Mouse (Mus musculus) mesoderm, embryonic 11.5 days (tissue): Measurements from ENCODE around the gene Pitpnb.

Experiments used
- DNase-seq: peaks from one replicate; pipeline ENCODE4 v3.0.0-alpha.2; 2012; ENCODE audit warnings: low read depth, low spot score

Pitpnb gene

DNA sequence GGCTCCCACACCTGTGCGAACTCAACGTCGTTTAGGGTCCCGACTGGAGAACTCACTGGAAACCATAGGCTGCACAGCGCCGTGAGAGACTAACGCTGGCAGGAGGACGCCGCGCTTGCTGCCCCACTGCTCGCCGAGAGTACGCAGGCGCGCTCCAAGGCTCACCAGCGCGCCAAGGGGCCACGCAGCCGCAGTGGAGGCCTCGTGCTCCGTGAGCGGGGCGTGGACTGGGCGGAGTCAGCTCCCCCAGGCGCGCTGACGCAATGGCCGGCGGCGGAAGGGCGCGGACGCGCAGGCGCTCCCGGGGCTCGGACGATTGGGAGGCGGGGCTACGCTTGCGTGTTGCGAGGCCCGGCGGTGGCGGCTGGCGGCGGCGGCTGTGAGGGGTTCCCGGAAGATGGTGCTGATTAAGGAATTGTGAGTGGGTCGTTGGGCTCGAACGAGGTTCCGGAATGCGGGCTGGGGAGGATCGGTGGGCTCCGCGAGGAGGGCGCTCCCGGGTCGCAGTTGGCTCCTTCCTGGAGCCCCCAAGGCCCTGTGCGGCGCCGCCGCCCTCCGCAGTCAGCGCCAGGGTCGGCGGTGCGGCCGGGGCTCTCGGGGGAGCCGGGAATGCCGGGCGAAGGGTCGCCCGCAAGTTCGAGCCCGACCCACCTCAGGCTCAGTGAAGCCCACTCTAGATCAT lies at the start of gene Pitpnb:
Gene Pitpnb (plus strand): TSS at position 347 of the 682 bp plus-strand sequence.
- DNase-seq: peak; percentile 98

DNA sequence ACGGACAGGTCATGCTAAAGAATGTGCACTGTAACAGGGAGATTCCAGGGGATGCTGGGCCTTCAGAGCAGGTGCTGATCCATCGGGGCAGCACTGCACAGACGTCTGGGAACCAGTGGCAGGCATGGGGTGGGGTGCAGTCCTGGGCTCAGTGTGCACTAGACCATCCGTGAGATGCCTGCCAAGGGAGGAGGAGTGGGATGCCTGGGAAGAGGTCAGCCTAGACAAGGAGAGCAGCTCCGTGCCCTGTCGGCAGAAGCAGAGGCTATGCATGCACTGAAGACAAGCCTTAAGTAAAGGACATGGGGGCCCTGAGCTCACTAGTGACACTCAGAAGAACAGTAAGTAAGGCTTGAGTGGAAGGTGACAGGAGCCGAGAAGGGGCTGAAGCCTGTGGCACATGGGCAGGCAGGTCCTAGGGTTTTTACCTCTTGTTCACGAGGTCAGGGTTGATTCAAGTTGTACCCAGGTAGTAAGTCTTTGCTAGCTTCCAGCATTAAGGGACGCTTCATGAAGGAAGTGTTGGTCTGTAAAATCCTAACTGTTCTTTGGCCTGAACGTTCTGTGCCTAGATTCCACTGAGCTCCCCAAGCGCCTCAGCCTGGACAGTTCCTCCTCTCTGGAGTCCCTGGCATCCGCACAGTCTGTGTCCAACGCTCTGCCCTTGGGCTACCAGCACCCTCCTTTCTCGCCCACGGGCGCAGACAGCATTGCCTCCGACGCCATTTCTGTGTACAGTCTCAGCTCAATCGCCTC lies 46.0 kb upstream of the Pitpnb start:
- no peak for DNase-seq

GRCm38 (mm10) chr5:111287571-111287970 lies 43.0 kb upstream of the Pitpnb start:
- DNase-seq: no peak

GRCm38 (mm10) chr5:111288486-111288885 lies 42.1 kb upstream of the Pitpnb start:
- DNase-seq: no peak

DNA sequence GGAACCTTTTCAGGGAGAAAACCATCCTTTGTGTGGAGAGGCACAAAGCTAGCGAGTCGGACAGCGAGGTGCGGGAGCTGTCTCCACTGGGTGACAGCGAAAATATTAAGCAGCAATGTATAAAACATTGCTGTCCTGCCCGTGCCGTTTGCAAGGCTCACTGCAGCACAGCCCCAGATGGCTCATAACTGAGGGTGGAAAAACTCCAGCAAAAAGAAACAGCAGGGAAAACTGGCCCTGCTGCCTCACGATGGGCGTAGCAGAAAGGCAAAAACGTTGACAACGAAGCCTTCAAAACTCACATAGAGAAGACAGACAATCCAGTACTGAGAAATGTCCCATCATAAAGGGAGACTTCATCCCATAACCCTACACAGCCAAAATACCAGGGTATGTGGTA lies 40.5 kb upstream of the Pitpnb start:
- no peak for DNase-seq

DNA sequence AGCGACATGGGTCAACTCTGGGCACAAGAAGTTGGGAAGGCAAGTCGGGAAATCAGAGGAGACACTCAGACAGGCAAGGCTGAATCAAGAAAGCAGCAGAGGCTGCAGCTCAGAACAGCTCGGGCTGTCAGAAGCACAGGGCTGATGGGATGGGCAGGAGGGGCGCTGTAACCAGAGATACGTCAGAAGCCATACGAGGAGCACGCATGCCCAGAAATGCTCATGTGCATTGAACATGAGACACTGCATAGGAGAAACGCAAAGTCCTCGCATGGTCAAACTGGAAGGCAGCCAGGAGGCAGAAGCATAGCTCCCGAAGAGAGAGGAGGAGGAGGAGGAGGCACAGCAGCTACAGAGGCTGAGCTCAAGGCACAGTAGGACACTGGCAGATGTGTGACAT lies 38.9 kb upstream of the Pitpnb start:
- DNase-seq: peak; percentile 25

DNA sequence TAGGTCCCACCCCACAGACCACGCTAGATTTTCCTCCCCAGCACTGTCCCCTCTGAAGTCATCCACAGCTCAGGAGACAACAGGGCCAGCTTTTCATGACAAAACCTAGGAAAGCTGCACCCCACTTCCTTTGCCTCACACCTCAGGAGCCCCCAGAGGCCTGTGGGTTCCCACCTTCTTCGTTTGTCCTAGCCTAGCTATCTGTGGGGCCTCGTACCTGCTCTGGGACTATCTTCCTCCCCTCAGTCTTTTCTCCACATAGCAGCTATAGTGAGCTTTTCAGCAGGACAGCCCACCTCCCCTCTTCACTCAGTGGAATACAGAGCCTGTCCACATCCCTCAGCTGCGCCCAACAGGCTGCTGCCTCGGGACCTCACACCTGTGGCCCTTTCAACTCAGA lies 32.8 kb upstream of the Pitpnb start:
- no peak for DNase-seq

GRCm38 (mm10) chr5:111298706-111299105 lies 31.9 kb upstream of the Pitpnb start:
- no peak for DNase-seq

- no peak for DNase-seq
Observed at GRCm38 (mm10) chr5:111300776-111301175, 29.8 kb upstream of the Pitpnb start.

GRCm38 (mm10) chr5:111301736-111302135 lies 28.8 kb upstream of the Pitpnb start:
- no peak for DNase-seq

DNA sequence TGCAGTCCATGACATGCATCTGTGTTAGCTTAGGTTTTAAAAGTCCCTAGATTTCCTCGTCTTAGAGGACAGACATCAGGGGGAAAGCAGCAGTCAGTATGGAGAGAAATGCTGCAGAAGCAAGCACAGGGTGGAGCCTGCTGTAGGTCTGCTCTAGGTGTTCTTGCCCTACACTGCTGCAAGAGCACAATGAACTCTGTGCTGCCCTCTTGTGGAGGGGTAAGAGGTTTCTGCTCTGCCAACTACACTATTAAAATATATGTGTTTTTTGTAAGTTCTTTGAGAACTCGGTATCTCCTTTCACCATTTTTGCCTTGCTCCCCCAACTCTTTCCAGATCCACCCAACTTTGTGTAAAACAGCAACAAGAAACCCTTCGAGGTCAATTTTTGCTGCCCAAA lies 25.8 kb upstream of the Pitpnb start:
- DNase-seq: no peak

DNA sequence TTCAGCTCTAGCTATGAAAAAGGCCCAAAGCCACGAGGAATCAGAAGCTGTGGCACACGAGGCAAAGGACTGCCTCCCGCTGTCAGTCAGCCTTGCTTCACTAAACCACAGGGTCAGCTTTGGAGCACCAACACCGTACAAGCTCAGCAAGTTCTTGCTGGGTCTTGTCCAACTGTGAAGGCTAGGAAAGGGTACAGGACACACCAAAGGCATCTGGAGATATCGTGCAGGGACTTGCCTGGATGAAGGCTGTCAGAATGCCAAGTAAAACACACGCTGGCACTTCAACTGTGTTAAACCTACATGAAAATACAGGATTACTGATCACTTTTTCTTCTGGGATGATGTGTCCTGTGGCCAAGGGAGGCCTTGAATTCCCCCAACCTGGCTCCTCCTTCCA lies 20.4 kb upstream of the Pitpnb start:
- no peak for DNase-seq

- no peak for DNase-seq
Observed at GRCm38 (mm10) chr5:111313833-111314232, 16.7 kb upstream of the Pitpnb start.

- no peak for DNase-seq
Observed at GRCm38 (mm10) chr5:111315061-111315460, 15.5 kb upstream of the Pitpnb start.

GRCm38 (mm10) chr5:111317526-111317925 lies 13.0 kb upstream of the Pitpnb start:
- no peak for DNase-seq

- DNase-seq: no peak
Observed at GRCm38 (mm10) chr5:111318946-111319345, 11.6 kb upstream of the Pitpnb start.

DNA sequence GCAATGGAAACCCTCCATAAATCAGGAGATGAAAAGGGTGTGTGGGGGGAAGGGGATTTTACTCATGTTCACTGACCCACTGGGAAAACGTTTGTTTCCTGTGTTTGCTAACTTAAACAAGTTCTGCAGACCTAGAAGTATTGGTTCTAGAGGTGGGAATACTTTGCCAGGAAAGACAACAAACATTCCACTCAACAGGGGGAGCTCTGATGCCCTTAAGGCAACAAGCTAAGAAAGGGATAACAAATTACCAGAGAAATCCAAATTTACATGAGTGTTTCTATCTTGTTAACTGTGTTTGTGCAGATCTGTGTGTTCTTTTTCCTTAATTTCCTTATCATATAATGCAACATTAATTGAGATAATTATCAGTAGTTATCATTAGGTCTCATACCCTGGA lies 4.8 kb upstream of the Pitpnb start:
- DNase-seq: no peak

DNA sequence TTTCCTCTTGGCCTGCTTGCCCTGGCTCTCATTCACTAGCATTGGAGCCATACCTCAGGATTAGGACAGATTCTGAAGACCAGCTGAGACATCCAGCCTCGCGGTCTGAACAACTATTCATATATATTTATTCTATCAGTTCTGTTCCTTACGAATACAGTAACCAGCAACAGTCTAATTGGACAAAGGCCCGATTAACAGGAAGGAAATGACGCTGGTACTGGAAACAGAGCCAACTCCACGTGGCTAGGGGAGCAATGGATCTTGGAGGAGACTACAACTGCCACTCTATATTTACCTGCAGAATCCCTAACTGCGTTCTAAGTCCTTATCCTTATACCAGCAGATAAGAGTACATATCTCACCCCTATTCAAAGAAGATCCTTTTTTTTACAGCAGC lies 3.1 kb upstream of the Pitpnb start:
- no peak for DNase-seq

GRCm38 (mm10) chr5:111329782-111330416 lies 664 bp upstream of the Pitpnb start:
- DNase-seq: no peak

DNA sequence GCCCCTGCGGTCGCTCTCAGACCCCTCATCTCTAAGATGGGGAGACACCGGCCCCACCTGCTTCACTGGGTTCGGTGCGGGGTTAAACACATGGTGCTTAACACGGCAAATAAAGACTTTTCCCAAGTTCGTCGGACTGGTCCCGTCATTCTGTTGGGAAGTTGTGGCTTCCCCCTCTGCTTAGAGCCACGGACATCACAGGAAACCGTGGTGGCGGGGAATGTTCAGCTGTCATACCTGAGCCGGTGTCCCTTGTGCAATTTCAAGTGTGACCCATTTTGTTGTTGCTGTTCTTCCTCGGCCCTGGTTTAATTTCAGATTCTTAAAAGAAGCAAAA lies 504 bp downstream of the Pitpnb start:
- no peak for DNase-seq

GRCm38 (mm10) chr5:111335939-111336691 lies 5.6 kb downstream of the Pitpnb start:
- no peak for DNase-seq

DNA sequence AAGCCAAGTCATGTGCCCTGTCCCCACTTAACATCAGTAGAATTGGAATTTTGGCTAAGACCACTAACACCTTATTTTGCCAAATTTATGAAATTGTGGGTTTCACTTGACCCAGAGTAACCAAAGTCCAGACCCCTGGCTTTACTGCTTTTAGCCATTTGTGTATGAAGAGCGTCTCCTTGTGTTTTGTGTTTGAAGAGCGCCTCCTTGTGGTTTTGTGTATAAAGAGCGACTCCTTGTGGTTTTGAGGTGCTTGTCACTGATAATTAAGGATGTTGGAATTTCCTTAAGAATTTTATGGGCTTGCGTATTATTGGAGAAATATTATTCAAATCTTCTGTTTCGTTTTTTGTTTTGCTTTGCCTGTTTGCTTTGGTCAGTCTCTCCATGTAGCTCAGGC lies 11.0 kb downstream of the Pitpnb start:
- DNase-seq: peak; percentile 65
